Mouse (Mus musculus): ENCODE data around the gene Cdc20b. TPM values are rescaled to one million over a fixed set of nuclear protein-coding genes. Genes with fewer than 3 reads are reported as not detected.

Gene Cdc20b
- polyA plus RNA-seq (2014; fragmentation: Illumina TruSeq; extraction: RNeasy Lipid Tissue Mini Kit (QIAGEN cat#74804); ENCODE audit: low read depth, low replicate concordance) = not detected

GRCm38 (mm10) chr13:113034950-113035421 is at the start of gene Cdc20b:
TSS of gene Cdc20b (plus strand) at chr13:113035111.

GRCm38 (mm10) chr13:112987532-112987943 is 47.4 kb upstream of the Cdc20b start, which contains the start of gene Ccno:
TSS of gene Ccno (plus strand) at chr13:112987802.

DNA sequence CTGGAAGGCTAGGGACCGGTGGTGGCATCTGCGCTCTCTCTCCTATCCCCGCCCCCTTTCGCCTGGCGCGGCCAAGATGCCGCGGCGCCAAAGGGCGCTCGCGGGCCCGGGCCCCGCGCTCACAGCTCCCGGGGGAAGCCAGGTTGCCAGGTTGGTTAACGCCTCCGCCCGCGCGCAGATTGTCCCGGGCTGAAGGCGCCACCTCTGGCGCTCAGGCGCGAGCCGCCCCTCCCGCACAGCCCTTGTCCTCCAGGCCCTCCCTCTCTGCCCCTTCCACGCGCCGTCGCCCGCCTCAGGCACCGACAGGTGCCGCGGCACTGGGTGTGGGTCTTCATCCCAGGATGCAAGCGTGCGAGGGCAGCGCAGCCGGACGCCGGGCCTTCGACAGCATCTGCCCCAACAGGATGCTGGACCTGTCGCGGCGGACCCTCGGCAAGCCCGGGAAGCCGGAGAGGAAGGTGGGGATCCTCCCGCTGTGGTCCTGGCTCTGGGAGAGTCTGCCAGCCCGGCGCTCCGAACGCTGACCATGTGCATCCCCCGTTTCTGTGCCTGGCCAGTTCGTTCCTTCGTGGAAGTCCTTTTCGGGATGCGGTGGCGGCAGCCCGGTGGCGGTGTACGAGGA is 41.3 kb upstream of the Cdc20b start, which contains the start of gene Mcidas:
Gene Mcidas, plus strand, starts transcription at position 315 of the 622 bp plus-strand sequence.

GRCm38 (mm10) chr13:113046211-113046883 is 11.4 kb downstream of the Cdc20b start, which contains the start of gene Gpx8:
TSS of gene Gpx8 (minus strand) at chr13:113046410.

GRCm38 (mm10) chr13:113100879-113101278 is 66.0 kb downstream of the Cdc20b start, which contains the start of gene Gzma:
TSS of gene Gzma (minus strand) at chr13:113100981.

Other genes starting within 250 kb of the Cdc20b start
- gene Plpp1, start 234.3 kb upstream of the Cdc20b start, polyA plus RNA-seq (2014; fragmentation: Illumina TruSeq; extraction: RNeasy Lipid Tissue Mini Kit (QIAGEN cat#74804); ENCODE audit: low read depth, low replicate concordance) = 25.9 TPM
- gene Mtrex, start 107.7 kb upstream of the Cdc20b start, polyA plus RNA-seq (2014; fragmentation: Illumina TruSeq; extraction: RNeasy Lipid Tissue Mini Kit (QIAGEN cat#74804); ENCODE audit: low read depth, low replicate concordance) = 27.4 TPM
- 9.5 TPM for gene Dhx29, start 107.7 kb upstream of the Cdc20b start, polyA plus RNA-seq (2014; fragmentation: Illumina TruSeq; extraction: RNeasy Lipid Tissue Mini Kit (QIAGEN cat#74804); ENCODE audit: low read depth, low replicate concordance)
- not detected for gene Ccno, start 47.3 kb upstream of the Cdc20b start, polyA plus RNA-seq (2014; fragmentation: Illumina TruSeq; extraction: RNeasy Lipid Tissue Mini Kit (QIAGEN cat#74804); ENCODE audit: low read depth, low replicate concordance)
- not detected for gene Mcidas, start 41.3 kb upstream of the Cdc20b start, polyA plus RNA-seq (2014; fragmentation: Illumina TruSeq; extraction: RNeasy Lipid Tissue Mini Kit (QIAGEN cat#74804); ENCODE audit: low read depth, low replicate concordance)
- 4.2 TPM for gene Gpx8, start 11.3 kb downstream of the Cdc20b start, polyA plus RNA-seq (2014; fragmentation: Illumina TruSeq; extraction: RNeasy Lipid Tissue Mini Kit (QIAGEN cat#74804); ENCODE audit: low read depth, low replicate concordance)
- 3.8 TPM for gene Gzma, start 65.9 kb downstream of the Cdc20b start, polyA plus RNA-seq (2014; fragmentation: Illumina TruSeq; extraction: RNeasy Lipid Tissue Mini Kit (QIAGEN cat#74804); ENCODE audit: low read depth, low replicate concordance)
- gene Esm1, start 174.5 kb downstream of the Cdc20b start, polyA plus RNA-seq (2014; fragmentation: Illumina TruSeq; extraction: RNeasy Lipid Tissue Mini Kit (QIAGEN cat#74804); ENCODE audit: low read depth, low replicate concordance) = 0.48 TPM
- gene Gzmk, start 190.8 kb downstream of the Cdc20b start, polyA plus RNA-seq (2014; fragmentation: Illumina TruSeq; extraction: RNeasy Lipid Tissue Mini Kit (QIAGEN cat#74804); ENCODE audit: low read depth, low replicate concordance) = not detected

Measured in liver, adult 10 weeks (tissue).